In genomic region chr9:107906252-107906966, GRCm38 (mm10) we compare ENCODE assay signal across 8 mouse cellular contexts. TPM values are rescaled to one million over a fixed set of nuclear protein-coding genes. Genes with fewer than 3 reads are reported as not detected.
DNase-seq lines count a peak whose midpoint lies in the region; ATAC-seq and TF ChIP-seq lines count a peak whose summit lies in the region.

TSS of gene Mst1r (plus strand) at chr9:107906873.

- no peak within 1 kb of the TSS for H3K27ac ChIP-seq in ES-E14 (ENCODE audit: insufficient read depth, low read depth, low read length, poor library complexity, severe bottlenecking)
- H3K27ac ChIP-seq in intestine, embryonic 14.5 days (ENCODE audit: low read depth) = peak within 1 kb of the TSS; percentile 75
- no peak within 1 kb of the TSS; the same call in 1 of the 2 replicates for H3K27ac ChIP-seq in liver, embryonic 15.5 days (replicated peaks)
- no peak within 1 kb of the TSS for H3K27ac ChIP-seq in neural tube, embryonic 14.5 days (ENCODE audit: low read depth, low read length)

- peak within 1 kb of the TSS; percentile 76 for H3K4me2 ChIP-seq in intestine, embryonic 14.5 days (ENCODE audit: low read length)
- H3K4me2 ChIP-seq in liver, embryonic 15.5 days = peak within 1 kb of the TSS; percentile 75
- H3K4me2 ChIP-seq in neural tube, embryonic 14.5 days (ENCODE audit: low read depth, low read length) = peak within 1 kb of the TSS; percentile 48

- WGBS in intestine, embryonic 14.5 days = 17% methylated on average over 19 of the region's 19 CpGs
- WGBS in liver, embryonic 15.5 days (ENCODE audit: insufficient replicate concordance) = 24% methylated on average over 19 of the region's 19 CpGs
- 21% methylated on average over 19 of the region's 19 CpGs for WGBS in neural tube, embryonic 14.5 days

- in situ Hi-C loops in ES-E14 (cut with MboI; ENCODE audit: low sequenced_read_pairs in 2 of 2, unreplicated experiment in 2 of 2) = no loop called here

- H3K36me3 ChIP-seq in ES-E14 (ENCODE audit: control insufficient read depth, insufficient read depth, low read length, poor library complexity, severe bottlenecking) = no peaks in the 10 kb centered on the region
- H3K36me3 ChIP-seq in intestine, embryonic 14.5 days (ENCODE audit: control insufficient read depth, insufficient read depth, low read length) = no peaks in the 10 kb centered on the region
- H3K36me3 ChIP-seq in liver, embryonic 15.5 days (replicated peaks) = 0 out of 2 replicates have a peak, but pooled peaks cover 8% of the 10 kb centered on the region
- H3K36me3 ChIP-seq in neural tube, embryonic 14.5 days (ENCODE audit: control insufficient read depth, insufficient read depth, low read length) = peaks cover 6% of the 10 kb centered on the region

- H3K27me3 ChIP-seq in intestine, embryonic 14.5 days (replicated peaks; ENCODE audit: control insufficient read depth, insufficient read depth, low read length) = no peaks in the 10 kb centered on the region
- H3K27me3 ChIP-seq in liver, embryonic 15.5 days = peaks cover 24% of the 10 kb centered on the region
- H3K27me3 ChIP-seq in neural tube, embryonic 14.5 days (ENCODE audit: control insufficient read depth, insufficient read depth, low read length) = no peaks in the 10 kb centered on the region

- peaks cover 0 to 5% of the 10 kb centered on the region in 2 experiments; a peak in 2 of 4 replicates for H3K4me1 ChIP-seq in ES-E14 (ENCODE audit: control insufficient read depth in 2 of 2, insufficient read depth in 2 of 2, low read length in 2 of 2, poor library complexity in 1 of 2)
- H3K4me1 ChIP-seq in intestine, embryonic 14.5 days (replicated peaks; ENCODE audit: control insufficient read depth, insufficient read depth, low read length) = peaks cover 43% of the 10 kb centered on the region
- peaks cover 44% of the 10 kb centered on the region for H3K4me1 ChIP-seq in liver, embryonic 15.5 days (replicated peaks)
- H3K4me1 ChIP-seq in neural tube, embryonic 14.5 days (ENCODE audit: control insufficient read depth, insufficient read depth, low read length) = 0 out of 2 replicates have a peak, but pooled peaks cover 3% of the 10 kb centered on the region

- DNase-seq in ES-E14 (ENCODE audit: low read depth, low spot score) = peak; percentile 58
- peak; percentile 61 for DNase-seq in c-Kit-positive CD71-positive TER-119-negative erythroid progenitor cells, embryonic 14.5 days (ENCODE audit: low read depth)
- DNase-seq in gastrocnemius, postnatal 4 days (ENCODE audit: low spot score in 2 of 2) = peak; percentile 70 to 85
- peak; percentile 92 for DNase-seq in intestine, embryonic 14.5 days (ENCODE audit: low spot score)
- DNase-seq in yolk sac, embryonic 10.5 days (ENCODE audit: low spot score) = peak; percentile 90
- DNase-seq in cerebellum, postnatal 36 days = no peak

- peak within 1 kb of the TSS; percentile 36; the same call in 1 of the 2 replicates for H3K9ac ChIP-seq in ES-E14 (ENCODE audit: insufficient read depth, low read depth, low read length, poor library complexity, severe bottlenecking)
- peak within 1 kb of the TSS; percentile 46; the same call in 1 of the 2 replicates for H3K9ac ChIP-seq in intestine, embryonic 14.5 days (ENCODE audit: low read length)
- peak within 1 kb of the TSS; percentile 48; the same call in 1 of the 2 replicates for H3K9ac ChIP-seq in liver, embryonic 15.5 days
- peak within 1 kb of the TSS; percentile 37; the same call in 1 of the 2 replicates for H3K9ac ChIP-seq in neural tube, embryonic 14.5 days (replicated peaks; ENCODE audit: low read depth, low read length)

- ATAC-seq in intestine, embryonic 14.5 days (replicated peaks; ENCODE audit: low FRiP score, low TSS enrichment, low read depth) = peak; percentile 82
- ATAC-seq in liver, embryonic 15.5 days (ENCODE audit: insufficient read depth) = peak; percentile 57
- ATAC-seq in neural tube, embryonic 14.5 days (ENCODE audit: low read depth) = peak; percentile 19; the same call in 1 of the 2 replicates

- peak within 1 kb of the TSS; percentile 65 to 77; a peak in 3 of 4 replicates for H3K4me3 ChIP-seq in ES-E14 (ENCODE audit: insufficient read depth in 1 of 2, low read depth in 1 of 2, low read length in 2 of 2, poor library complexity in 1 of 2, severe bottlenecking in 1 of 2)
- peak within 1 kb of the TSS; percentile 47 for H3K4me3 ChIP-seq in intestine, embryonic 14.5 days (ENCODE audit: low read depth, low read length)
- peak within 1 kb of the TSS; percentile 50 for H3K4me3 ChIP-seq in liver, embryonic 15.5 days (replicated peaks)
- H3K4me3 ChIP-seq in neural tube, embryonic 14.5 days (ENCODE audit: low read depth, low read length) = peak within 1 kb of the TSS; percentile 19; the same call in 1 of the 2 replicates

- no peaks in the 10 kb centered on the region for H3K9me3 ChIP-seq in ES-E14 (ENCODE audit: control insufficient read depth, insufficient read depth, low read depth, low read length)
- no peaks in the 10 kb centered on the region for H3K9me3 ChIP-seq in intestine, embryonic 14.5 days (ENCODE audit: control insufficient read depth, low read length)
- H3K9me3 ChIP-seq in liver, embryonic 15.5 days (replicated peaks) = no peaks in the 10 kb centered on the region
- H3K9me3 ChIP-seq in neural tube, embryonic 14.5 days (ENCODE audit: control insufficient read depth, low read length) = no peaks in the 10 kb centered on the region

TF ChIP-seq in ES-E14, 5 proteins besides CTCF, POLR2A, EP300 and RAD21:
- TF ChIP-seq ZC3H11A (IDR thresholded peaks at IDR 0.05; ENCODE audit: borderline replicate concordance, low read depth, low read length) (no peak), MAFK (IDR thresholded peaks at IDR 0.05; ENCODE audit: insufficient read depth, low read depth, low read length) (no peak), CHD2 (IDR thresholded peaks at IDR 0.05; ENCODE audit: low read depth, low read length) (no peak)

RNA-seq across cellular contexts. Expression of gene Mst1r, which starts in this region (rescaled TPM):
- 0.22 and 0.37 TPM in 2 replicates for total RNA-seq in ES-E14 (2012; rRNA removed)
- 1 to 10 TPM; 5.3 to 5.4 TPM for total RNA-seq in gastrocnemius, postnatal 4 days (2021)
- 3.9 and 4.1 TPM in 2 replicates for polyA plus RNA-seq in intestine, embryonic 14.5 days (2014; fragmentation: Nextera tagmentation; extraction: Ambion mirVana)
- polyA plus RNA-seq in liver, embryonic 15.5 days (2015; fragmentation: Nextera tagmentation; extraction: Ambion mirVana) = 0.85 and 1.4 TPM in 2 replicates
- 0.51 and 1.5 TPM in 2 replicates for polyA plus RNA-seq in neural tube, embryonic 14.5 days (2014; fragmentation: Nextera tagmentation; extraction: Ambion mirVana)

Comparison
In these comparisons a context has a peak if more than half of its experiments do, and no peak if none do; other contexts are left out.
1. Peak in DNase-seq, H3K4me3 ChIP-seq and H3K9ac ChIP-seq in ES-E14; RNA of the gene not detected or under 1 TPM.
2. DNase-seq: peak in c-Kit-positive CD71-positive TER-119-negative erythroid progenitor cells, embryonic 14.5 days (single experiment), gastrocnemius, postnatal 4 days (2 of 2), intestine, embryonic 14.5 days (single experiment) and yolk sac, embryonic 10.5 days (single experiment); none in cerebellum, postnatal 36 days (0 of 2).
3. H3K4me3 ChIP-seq: peak in every context shown above with its lines; median percentile 71 in ES-E14; 50 in liver, embryonic 15.5 days; 47 in intestine, embryonic 14.5 days; 19 in neural tube, embryonic 14.5 days.
4. ATAC-seq: peak in every context shown above with its lines; median percentile 82 in intestine, embryonic 14.5 days; 57 in liver, embryonic 15.5 days; 19 in neural tube, embryonic 14.5 days.
5. Peak in every context shown above with its lines, with median percentiles within 50 percentile points of each other: H3K9ac ChIP-seq and H3K4me2 ChIP-seq.